Mouse (Mus musculus): ENCODE data around the gene A730071L15Rik.

The A730071L15Rik gene

DNA sequence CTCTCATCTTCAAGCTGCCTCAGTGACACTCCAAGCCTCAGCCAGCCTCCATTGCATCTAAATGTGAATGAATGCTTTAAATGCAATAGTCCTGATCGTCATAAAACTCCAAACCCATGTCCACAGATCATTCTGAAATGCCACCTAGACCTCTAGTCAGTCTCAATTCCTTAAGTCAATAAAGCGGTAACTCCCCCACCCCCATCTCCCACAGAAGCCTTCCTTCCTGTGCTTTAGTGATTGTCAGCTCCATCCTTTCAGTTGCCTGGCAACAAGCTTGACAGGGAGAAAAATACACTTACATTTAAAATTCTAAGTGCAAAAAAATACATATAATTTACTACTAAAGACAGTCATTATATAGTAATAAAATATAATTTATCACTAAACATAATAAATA lies 16.6 kb upstream of the A730071L15Rik start:
- DNase-seq (ENCODE audit: low read depth, low spot score): no peak

DNA sequence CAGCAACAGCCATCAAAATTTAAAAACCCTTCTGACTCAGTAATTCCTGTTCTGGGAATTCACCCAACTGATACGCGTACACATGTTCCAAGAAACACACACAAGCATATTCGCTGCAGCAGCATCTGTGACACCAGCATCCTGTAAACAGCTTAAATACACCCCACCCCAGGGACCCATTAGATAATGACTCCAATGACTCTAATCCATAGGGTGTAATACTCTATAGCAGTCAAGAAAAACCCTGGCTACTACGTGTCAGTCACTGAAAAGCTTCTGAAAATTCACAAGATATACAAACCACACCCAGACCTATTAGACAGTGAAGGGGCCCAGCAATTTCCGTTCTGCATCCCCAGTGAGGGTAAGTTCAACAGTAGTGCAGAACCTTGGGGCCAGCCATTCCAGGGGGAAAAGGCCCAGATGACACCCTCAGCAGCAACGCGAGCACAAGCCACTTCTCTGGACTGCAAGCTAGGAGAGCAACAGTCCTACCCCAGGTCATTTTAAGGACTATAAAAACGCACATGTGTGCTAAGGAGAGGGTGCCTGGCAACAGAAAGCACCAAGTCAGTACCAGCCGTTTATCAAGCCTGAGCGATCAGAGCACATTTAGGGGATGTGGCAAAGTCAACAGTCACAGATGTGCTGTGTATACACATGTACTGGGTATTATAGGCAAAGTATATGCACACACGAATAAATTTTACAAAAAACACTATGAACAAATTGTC lies 15.5 kb upstream of the A730071L15Rik start:
- DNase-seq (ENCODE audit: low read depth, low spot score): no peak

DNA sequence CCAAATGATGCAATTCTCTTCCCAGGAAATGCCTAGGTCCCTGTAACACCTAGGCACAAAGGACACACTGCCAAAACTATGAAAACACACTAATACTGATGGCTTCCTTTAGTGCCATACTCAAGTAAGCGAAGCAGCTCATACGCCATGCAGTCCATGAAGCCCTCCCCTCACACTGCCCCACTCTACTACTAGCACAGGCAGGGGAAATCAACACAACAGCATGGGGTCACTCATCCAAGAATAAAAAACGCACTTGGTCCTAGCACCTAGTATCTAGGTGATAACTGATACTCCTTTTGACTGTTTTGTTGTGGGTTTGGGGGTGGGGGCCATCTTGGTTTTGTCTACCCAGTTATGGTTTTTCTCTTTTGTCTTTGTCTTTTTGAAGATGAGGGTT lies 12.4 kb upstream of the A730071L15Rik start:
- no peak for DNase-seq (ENCODE audit: low read depth, low spot score)

DNA sequence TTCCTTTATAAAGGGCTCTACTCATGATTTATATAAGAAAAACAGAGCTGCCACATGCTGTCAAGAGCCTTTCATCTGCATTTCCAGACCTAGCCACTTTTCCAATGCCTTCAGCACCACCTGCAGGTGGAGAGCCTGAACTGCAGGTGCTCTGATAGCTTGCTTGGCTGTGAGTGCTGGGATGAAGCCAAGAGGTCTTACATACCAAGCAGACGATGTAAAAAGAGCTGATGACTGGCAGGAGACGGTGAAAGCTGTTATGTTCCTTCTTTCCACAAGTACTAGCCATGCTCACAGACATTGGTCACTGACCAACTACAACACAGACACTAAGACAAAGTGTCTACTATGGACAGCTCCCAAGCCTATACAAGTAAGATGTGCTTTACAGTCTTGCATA lies 12.0 kb upstream of the A730071L15Rik start:
- peak; percentile 52 for DNase-seq (ENCODE audit: low read depth, low spot score)

DNA sequence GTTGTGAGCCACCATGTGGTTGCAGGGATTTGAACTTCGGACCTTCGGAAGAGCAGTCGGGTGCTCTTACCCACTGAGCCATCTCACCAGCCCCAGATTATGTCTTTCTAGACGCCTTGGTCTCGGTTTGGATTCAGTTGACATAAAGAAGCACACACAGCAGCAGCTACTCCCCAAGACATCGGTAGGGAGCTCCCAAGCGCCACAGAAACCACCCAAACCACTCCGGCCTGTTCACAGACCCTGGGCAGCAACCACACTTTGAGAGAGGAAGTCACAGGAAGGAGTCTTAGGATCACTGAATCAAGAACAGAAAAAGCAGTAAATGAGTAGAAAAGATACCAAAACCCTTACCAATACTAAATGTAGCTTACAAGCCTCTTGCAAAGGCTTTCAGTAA lies 3.0 kb upstream of the A730071L15Rik start:
- DNase-seq (ENCODE audit: low read depth, low spot score): no peak

DNA sequence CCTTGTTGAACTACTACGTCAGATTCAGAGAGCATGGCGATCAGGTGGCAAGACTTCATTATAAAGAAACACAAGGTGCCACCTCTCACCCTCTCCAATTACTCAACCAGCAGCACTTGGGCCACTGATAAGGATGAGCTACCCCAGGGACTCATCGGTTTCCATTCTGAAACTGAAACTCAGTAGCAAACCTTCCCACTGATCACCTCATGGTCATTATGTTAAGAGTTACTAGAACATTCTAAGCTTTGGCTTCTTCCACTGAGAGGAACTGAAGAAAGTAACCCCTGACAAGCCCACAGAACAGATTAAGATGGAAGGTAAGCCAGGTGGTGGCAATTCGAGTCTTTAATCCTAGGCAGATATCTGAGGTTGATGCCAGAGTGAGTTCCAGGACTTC lies 1.4 kb upstream of the A730071L15Rik start:
- DNase-seq (ENCODE audit: low read depth, low spot score): no peak

DNA sequence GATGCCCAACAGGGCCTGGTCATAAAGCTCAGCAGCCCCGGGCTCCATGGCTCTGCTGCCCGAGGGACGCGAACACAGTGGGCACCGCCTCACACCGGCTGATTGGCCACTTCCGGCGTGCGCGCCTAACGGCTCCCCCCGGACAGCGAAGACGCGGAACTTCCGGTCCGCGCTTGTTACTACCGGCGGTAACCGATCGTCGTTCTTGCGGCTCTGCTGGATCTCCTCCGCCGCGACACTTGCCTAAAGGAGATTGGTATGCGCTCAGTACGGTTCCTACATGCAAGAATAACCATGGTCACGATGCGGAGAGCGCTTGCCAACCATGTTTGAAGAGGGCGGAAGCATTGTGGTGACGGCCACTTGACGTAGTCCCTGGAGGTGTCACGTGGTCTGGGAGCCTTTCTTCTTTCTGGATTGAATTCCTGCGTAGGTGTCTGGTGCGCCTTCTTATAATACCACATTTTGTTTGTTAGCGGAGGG lies 299 bp downstream of the A730071L15Rik start, which contains the start of gene Nudcd3:
Gene Nudcd3 (minus strand): TSS at position 329 of the 483 bp plus-strand sequence.
- peak; percentile 72 for DNase-seq (ENCODE audit: low read depth, low spot score)

DNA sequence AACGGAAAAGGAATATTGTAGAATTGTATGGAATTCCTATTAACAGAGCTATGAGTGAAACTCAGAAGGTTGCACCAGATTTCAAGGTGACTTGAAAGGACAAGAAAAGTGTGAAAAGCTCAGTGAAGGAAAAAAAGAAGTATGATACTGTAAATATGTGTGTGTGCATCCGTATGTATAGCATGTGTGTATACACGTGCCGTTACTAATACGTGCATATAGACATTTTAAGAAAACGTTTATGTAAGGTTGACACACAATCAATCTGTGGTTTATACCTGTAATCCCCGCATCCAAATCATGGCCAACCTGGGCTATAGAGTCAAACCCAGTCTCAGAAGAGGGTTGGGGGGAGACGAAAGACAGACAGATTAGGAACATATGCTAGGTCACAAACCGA lies 741 bp downstream of the A730071L15Rik start:
- no peak for DNase-seq (ENCODE audit: low read depth, low spot score)

DNA sequence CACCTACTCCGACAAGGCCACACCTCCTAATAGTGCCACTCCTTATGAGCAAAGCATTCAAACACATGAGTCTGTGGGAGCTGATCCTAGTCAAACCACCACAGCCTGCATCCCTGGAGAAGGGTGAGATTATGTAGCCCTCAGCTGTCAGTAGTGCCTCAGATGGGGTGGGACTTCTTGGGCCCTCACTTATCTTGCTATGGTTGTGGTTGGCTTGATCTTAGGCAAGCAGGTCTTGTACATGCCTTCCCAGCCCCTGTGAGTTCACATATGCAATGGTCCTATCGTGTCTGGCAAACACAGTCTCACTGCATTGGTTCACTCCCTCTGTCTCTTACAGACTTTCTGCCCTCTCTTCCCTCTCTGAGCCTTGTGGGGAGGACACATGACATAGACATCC lies 7.3 kb downstream of the A730071L15Rik start:
- no peak for DNase-seq (ENCODE audit: low read depth, low spot score)

DNA sequence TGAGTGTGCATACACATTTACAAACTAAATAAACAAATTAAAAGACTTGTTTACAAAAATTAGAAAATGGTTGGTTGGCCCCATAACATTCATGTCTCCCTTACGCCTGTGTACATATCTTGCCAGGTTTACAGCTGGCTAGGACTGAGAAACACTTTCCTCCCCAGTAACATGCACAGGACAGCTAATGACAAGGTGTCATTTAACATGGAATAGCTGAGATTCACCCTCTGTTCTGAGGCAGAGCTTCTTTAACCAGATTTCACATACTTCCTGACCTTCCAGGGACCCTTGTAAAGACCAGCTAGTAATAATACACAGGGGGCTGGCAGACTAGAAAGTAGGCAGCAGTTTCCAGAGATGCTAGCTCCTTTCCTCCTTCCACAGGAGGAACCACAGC lies 8.3 kb downstream of the A730071L15Rik start:
- no peak for DNase-seq (ENCODE audit: low read depth, low spot score)

DNA sequence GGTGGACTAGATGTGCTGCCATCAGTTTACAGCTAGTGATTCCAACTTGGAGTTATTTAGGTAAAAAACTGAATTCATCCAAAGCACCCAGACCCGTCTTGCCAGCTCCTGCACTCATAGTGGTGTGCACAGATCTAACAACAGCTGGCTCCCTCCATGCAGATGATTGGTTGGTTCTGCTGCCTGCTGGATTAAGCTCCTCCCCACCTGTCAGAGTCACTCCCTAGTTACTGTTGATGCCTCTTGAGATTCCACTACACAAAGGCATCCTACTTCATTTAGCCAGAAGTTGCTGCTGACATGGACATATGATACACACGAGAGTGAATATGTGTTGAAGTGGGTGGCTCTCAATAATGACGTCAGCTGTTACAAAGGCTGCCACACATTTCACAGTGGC lies 17.0 kb downstream of the A730071L15Rik start:
- no peak for DNase-seq (ENCODE audit: low read depth, low spot score)

DNA sequence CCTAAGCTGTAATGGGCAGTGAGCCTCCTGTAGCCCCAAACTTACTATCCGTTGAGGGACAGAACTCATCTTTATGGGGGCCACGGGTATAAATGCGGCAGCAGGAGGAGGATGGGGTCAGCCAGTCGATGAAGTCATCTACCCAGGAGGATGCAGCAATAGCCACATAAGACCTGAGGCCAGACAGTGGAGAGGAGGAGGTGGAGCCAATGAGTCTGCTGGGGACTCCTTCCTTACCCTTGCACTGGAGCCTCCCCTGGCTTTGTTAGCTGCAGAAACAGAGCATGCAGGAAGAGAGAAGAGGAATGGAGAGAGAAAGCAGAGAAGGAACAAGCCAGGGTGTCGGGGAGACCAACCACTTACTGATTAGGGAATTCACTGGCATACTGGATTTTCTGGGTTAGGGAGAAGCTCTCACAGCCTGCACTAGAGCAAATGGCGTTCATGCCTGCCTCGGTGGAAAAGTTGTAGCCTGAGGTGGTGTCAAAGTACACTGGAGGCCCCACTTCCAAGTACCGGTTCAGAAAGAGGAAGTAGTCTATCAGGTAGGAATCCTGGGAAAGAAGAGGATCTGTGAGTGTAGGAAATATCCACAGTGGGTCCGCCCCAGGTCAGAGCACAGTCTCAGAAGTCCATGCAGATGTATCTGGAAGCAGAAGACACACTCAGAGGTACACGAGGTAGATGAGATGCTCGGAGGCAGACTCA lies 18.5 kb downstream of the A730071L15Rik start:
- no peak for DNase-seq (ENCODE audit: low read depth, low spot score)

DNA sequence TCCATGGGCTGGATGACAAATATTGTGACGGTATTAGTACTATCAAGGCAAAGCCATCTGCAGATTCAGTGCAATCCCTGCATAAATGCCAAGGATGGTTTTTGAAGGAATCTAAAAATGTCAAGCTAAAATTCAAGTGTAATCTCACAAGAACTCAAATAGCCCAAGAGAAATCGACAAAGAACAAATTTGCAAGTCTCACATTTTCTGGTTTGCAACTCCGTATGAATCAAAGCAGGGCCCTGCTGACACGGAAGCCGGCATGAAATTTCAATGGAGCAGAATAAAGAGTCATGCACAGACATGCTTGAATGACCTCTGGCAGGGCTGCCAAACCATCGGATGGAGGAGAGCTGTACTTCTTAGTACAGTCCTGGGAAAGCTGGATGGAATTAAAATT lies 20.1 kb downstream of the A730071L15Rik start:
- no peak for DNase-seq (ENCODE audit: low read depth, low spot score)

DNA sequence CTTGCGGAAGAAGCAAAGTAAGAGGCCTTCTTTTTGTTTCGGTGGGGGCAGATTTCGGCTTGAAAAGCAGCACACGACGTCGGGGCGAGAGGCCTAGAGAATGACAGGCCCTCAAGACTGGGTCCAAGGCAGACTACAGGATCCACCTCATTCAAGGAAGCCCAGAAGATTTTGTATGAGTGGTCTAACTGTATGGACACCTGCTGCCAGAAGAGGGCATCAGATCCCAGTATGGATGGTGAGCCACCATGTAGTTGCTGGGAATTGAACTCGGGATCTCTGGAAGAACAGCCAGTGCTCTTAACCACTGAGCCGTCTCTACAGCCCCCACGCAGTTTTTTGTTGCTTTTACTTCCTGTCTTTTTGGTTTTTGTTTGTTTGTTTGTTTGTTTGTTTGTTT lies 22.4 kb downstream of the A730071L15Rik start:
- DNase-seq (ENCODE audit: low read depth, low spot score): no peak

DNA sequence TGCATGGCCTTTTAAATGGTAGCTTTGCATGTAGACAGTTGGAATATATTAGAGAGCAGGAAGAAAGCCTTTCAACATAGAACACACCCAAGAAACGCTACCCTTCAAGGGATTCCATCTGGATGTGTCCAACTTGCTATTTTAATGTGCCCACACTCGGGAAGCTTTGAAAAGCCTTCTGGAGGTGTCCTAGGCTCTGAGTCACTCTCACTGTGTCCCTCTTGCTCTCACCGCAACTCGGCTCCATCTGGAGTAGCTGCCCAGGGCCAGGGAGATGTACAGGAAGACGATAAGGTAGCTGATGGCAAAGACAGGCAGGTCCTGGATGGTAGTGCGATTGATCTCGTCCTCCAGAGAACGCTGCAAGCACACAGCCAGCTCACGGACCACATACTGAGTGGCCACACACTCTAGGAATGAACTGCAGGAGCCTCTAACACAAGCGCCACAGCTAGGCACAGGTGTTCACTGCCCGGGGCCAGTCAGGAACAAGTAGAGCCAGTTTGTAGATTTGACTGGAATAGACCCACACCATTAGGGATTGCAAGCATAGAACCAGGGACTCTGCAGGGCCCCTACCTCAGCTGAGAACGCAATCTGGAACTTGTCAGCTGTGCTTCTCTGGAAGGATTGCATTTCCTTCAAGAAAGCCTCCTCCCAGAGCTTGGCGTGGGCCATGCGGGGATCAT lies 24.9 kb downstream of the A730071L15Rik start:
- DNase-seq (ENCODE audit: low read depth, low spot score): no peak

DNA sequence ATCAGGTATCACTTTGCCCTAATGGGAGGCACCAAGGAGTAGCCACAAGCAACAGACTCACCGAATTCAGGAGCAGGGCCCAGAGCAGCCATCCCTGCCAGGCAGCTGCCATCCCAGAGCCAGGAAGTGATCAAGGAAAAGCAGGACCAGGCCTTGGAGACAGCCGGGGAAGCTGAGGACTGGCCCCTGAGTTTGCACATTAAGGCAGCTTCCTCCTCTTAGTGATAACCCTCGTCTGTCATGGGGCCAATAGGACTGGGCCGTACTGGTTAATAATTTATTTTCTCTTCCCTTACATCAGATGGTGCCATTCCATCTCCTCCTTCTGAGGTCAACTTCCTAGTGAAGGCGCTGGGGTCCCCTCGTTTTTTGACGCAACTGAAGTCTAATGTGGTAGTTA lies 30.2 kb downstream of the A730071L15Rik start, which contains the start of gene Npc1l1:
Gene Npc1l1 (minus strand): TSS at position 132 of the 400 bp plus-strand sequence.
- no peak for DNase-seq (ENCODE audit: low read depth, low spot score)

DNA sequence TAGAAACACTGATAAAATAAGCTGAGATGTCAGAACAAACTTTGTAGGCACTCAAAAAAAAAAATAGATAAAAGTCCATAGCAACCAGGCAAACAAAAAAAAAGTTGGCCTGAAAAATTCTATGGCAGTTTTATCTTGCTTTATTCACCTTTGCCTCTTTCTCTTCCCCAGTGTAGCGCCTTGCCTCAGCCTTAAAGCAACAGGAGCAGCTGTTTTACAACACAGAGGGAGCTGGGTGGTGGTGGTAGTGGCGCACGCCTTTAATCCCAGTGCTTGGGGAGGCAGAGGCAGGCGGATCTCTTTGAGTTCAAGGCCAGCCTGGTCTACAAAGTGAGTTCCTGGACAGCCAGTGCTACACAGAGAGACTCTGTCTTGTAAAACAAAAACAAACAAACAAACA lies 33.2 kb downstream of the A730071L15Rik start:
- DNase-seq (ENCODE audit: low read depth, low spot score): no peak

DNA sequence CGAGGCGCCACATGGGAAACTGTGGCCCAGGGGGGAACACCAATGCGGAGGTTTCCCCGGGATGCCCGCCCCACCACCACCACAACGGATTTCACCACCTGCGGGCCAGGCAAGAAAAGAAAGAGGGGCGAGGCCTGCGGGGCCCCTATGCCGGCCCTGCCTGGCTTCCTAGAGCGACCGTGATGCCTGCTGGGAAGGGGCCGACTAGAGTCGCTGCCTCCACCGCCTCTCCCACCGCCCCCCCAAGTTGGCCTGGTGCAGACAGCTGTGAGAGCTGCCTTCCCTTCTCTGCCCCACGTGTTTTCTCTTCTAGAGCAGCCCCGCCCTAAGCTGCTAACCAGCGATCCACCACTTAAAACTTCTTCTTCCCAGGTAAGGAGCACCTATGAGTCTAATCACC lies 44.9 kb downstream of the A730071L15Rik start:
- no peak for DNase-seq (ENCODE audit: low read depth, low spot score)

Measured in WW6 (cell line).